Mouse (Mus musculus): ENCODE results near the gene Ablim2.

Ablim2 gene

DNA sequence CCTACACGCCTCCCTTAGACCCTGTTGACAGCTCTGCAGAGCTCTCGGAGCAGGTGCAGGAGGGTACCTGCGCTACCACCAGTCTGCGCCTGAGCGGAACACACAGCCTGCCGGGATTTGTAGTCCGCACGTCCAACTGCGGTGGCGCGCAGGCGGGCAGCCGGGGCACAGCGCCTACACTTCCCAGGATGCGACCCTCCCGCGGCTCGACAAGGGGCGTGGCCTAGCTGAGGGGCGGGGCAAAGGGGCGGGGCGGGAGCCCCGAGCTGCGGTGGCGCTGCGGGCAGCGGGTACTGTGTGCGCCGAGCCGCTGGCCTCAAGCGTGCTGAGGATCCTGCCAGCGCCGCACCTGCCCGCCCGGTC lies at the start of gene Ablim2:
Gene Ablim2 (plus strand): TSS at position 242 of the 363 bp plus-strand sequence.
- DNase-seq (ENCODE audit: low spot score in 2 of 2), result peak; percentile 78 to 88

GRCm38 (mm10) chr5:35710481-35710880 lies 47.2 kb upstream of the Ablim2 start:
- no peak for DNase-seq (ENCODE audit: low spot score in 2 of 2)

DNA sequence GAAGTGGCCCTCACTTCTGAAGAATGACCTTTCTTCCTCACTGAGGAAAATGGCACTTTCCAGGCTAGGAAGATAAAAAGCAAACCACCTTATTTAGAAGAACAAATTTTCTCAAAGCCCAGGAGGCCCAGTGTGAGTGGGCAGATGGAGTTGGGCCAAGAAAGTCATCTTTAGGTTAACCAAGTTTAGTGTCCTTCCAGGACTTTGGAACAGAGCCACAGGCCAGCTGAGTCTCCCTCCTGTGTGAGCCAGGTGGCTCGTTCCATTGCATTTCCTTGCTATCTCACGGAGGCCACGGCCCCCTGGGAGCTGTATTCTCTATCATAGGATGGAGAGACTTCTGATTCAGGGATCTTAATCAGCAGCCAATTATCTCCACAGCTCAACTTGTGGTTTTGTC lies 46.7 kb upstream of the Ablim2 start:
- DNase-seq (ENCODE audit: low spot score in 2 of 2), result no peak

DNA sequence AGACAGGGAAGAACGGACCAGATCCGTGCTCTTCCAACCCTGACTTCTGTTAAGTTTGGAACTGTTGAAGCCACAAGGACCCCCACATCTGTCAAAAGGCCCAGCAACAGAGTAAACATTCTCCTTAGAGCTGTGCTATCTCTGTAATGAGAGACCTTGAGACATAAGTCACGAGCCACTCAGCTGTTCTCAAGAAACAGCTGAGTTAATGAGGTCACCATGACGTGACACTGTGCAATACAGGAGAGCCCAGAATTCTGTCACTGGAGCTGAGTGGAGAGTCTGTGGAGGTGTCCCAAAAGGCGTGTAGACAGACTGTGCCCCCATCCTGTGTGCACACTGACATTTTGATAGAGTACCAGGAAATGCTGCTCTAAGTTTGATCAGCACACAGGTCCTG lies 45.2 kb upstream of the Ablim2 start:
- no peak for DNase-seq (ENCODE audit: low spot score in 2 of 2)

- peak; percentile 35 to 70 for DNase-seq (ENCODE audit: low spot score in 2 of 2)
Measured at GRCm38 (mm10) chr5:35713649-35714354, 43.9 kb upstream of the Ablim2 start.

DNA sequence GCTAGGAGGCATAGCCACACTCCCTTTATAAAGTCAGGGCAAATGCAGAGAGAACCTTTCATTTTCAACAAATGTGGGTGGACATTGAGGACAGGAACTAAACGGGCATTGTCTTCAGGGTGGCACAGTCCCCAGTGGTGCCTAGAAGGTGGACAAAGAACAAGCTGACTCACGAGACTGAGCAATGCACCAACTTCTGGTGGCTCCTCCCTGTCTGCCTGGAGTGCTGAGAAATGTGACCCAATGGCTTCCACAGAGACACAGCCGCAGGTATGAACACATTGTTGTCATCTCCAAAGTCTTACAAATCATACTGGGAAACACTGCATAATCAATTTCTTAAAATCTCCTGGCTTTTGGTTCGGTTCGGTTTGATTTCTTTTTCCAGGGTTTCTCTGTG lies 40.2 kb upstream of the Ablim2 start:
- DNase-seq (ENCODE audit: low spot score in 2 of 2), result no peak

GRCm38 (mm10) chr5:35717946-35718345 lies 39.7 kb upstream of the Ablim2 start:
- DNase-seq (ENCODE audit: low spot score in 2 of 2), result peak in 1 of 2 experiments; percentile 27

- no peak for DNase-seq (ENCODE audit: low spot score in 2 of 2)
Measured at GRCm38 (mm10) chr5:35718817-35719216, 38.9 kb upstream of the Ablim2 start.

DNA sequence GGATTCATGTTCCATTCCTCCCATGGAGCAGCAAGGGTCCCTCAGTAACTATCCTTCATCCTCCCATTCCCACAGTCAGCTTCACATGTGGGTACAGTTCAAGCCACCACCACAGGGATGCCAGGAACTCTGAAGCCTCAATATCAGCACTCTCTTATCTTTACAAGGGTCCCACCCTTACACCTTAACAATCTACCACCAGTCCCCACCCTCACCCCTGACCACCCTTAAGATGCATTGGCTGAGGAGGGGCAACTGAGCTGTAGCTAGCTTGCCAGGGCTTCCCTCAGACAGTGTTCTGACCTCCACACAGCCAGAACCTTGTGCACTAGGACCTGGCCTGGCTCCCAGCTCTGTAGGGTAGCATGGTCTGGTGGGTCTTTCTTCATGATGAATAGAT lies 38.3 kb upstream of the Ablim2 start:
- no peak for DNase-seq (ENCODE audit: low spot score in 2 of 2)

DNA sequence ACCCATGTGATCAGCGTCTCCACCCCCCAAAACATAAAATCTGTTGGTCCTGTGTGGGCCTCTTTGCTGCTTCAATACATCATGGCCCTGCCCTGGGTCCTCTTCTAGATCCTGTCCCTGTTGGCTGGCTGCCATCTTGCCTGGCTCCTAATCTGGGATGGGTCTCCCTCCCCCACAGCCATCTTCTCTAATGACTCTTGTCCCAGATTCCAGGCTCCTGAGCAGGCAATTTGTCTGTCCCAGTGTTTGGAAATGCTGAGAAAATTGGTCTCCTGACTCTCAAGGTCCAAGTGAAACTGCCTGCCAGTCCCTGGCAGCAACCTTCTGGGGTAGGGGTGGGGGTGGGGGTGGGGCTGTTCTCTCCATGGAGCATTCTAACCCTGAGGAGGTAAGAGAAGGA lies 37.8 kb upstream of the Ablim2 start:
- no peak for DNase-seq (ENCODE audit: low spot score in 2 of 2)

- DNase-seq (ENCODE audit: low spot score in 2 of 2), result no peak
Measured at GRCm38 (mm10) chr5:35721933-35722332, 35.7 kb upstream of the Ablim2 start.

- DNase-seq (ENCODE audit: low spot score in 2 of 2), result no peak
Measured at GRCm38 (mm10) chr5:35722654-35723053, 35.0 kb upstream of the Ablim2 start.

- DNase-seq (ENCODE audit: low spot score in 2 of 2), result no peak
Measured at GRCm38 (mm10) chr5:35723900-35724299, 33.8 kb upstream of the Ablim2 start.

GRCm38 (mm10) chr5:35725840-35726239 lies 31.8 kb upstream of the Ablim2 start:
- DNase-seq (ENCODE audit: low spot score in 2 of 2), result no peak

DNA sequence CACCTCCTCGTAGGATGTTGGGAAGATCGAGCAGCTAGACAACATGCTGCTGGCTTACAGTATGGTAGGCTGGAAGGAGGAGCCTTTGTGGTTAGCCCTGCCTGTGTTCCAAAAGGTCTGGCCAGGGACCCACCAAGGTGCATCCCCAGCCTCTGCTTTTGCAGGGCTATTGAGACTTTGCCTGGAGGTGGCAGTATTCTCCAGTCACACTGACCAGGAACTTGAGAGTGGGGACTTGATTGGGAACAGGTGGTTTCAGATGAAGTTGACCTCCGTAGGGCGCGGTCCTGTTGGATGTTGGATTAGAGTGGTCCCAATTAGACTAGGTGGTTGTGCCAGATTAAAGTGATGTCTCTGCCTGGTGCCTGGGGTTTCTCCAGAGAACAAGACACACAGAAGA lies 30.2 kb upstream of the Ablim2 start:
- no peak for DNase-seq (ENCODE audit: low spot score in 2 of 2)

DNA sequence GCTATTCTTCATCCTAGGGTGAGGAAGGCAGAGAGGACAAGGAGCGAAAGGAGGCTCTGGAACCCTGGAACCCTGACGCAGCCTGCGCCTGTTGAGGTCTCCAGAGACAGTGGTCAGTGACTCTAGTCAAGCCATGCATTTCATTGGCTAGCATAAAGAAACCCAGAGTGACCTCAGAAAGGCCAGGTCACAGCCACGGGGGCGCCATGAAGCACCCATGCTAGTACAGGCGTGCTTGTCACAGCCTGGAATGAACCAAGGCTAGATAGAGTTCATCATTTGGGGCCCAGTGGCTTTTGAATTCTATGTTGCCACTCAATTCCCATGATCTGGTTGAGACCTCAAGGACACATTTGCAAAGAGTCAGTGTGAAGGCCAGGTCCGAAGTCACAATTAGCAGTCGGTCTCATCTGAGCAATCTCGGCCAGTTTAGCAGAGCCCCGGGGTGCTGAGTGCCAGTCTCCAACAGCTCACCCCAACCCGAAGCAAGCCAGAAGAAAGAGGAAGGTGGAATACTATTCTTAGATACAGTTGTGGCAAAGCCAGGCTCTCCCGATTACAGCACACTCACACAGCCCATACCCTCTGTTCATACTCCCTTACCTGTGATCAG lies 29.2 kb upstream of the Ablim2 start:
- no peak for DNase-seq (ENCODE audit: low spot score in 2 of 2)

GRCm38 (mm10) chr5:35728957-35729460 lies 28.7 kb upstream of the Ablim2 start:
- peak; percentile 66 to 80 for DNase-seq (ENCODE audit: low spot score in 2 of 2)

GRCm38 (mm10) chr5:35729844-35730243 lies 27.8 kb upstream of the Ablim2 start:
- DNase-seq (ENCODE audit: low spot score in 2 of 2), result peak in 1 of 2 experiments; percentile 28

- DNase-seq (ENCODE audit: low spot score in 2 of 2), result no peak
Measured at GRCm38 (mm10) chr5:35730552-35730951, 27.1 kb upstream of the Ablim2 start.

GRCm38 (mm10) chr5:35731006-35731405 lies 26.7 kb upstream of the Ablim2 start:
- DNase-seq (ENCODE audit: low spot score in 2 of 2), result no peak

DNA sequence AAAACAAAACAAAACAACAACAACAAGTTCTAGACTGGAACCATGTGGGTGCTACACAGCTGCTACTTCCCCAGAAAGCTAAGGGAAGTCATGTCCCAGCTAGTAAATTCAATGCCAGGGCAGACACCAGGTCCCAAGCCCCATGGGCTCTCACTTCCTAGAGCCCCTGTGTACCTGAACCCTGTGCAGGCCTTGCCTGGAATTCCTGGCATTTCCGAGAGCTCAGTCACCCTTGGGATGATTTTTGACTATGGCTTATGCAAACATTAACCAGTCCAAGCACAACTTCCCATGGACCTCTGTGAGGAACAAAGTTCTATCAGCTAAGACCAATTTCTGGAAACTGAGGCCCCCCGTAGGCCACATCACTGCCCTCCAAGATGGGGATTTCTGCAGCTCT lies 24.2 kb upstream of the Ablim2 start:
- DNase-seq (ENCODE audit: low spot score in 2 of 2), result no peak

- no peak for DNase-seq (ENCODE audit: low spot score in 2 of 2)
Measured at GRCm38 (mm10) chr5:35737231-35737901, 20.3 kb upstream of the Ablim2 start.

DNA sequence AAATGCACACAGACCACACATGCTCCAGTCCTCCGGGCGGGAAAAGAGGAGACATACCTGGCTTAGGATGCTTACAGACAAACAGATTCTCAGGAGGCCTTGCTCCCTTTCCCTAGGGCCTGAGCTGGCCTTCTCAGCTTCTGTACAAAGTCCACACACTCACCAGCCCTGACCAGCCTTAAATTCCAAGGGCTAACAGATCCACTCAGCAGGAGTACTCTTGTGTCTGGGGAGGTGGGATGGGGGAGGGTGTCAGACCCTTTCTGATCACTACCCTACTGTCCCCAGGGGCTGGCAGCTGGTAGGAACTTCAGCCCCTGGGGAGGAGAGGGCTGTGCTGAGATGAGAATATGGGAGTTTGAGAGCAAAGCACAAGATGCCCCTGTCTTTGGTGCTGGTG lies 18.7 kb upstream of the Ablim2 start:
- no peak for DNase-seq (ENCODE audit: low spot score in 2 of 2)

Measured in spleen, postnatal 4 days (tissue).